Mouse (Mus musculus): ENCODE results near the gene Arhgef38. TPM values are rescaled to one million over a fixed set of nuclear protein-coding genes. Genes with fewer than 3 reads are reported as not detected.

The Arhgef38 gene
- under 1 TPM in 1 of 2 experiments, not detected in 1; 0.12 TPM for polyA plus RNA-seq (2017; shearing (Covaris generic))

GRCm38 (mm10) chr3:133234821-133235295 is at the start of gene Arhgef38:
Gene Arhgef38, minus strand, starts transcription at chr3:133234949.

GRCm38 (mm10) chr3:133091664-133092273 is 143.0 kb downstream of the Arhgef38 start, which contains the start of the genes Ints12 and Gstcd:
Gene Ints12, plus strand, starts transcription at chr3:133091840.
Gene Gstcd, minus strand, starts transcription at chr3:133092033.

Other genes starting within 250 kb of the Arhgef38 start
- gene Ints12, start 143.1 kb downstream of the Arhgef38 start, polyA plus RNA-seq (2017; shearing (Covaris generic)) = 10 to 100 TPM; 21.0 to 25.1 TPM
- 1 to 10 TPM; 3.3 to 4.4 TPM for gene Gstcd, start 142.9 kb downstream of the Arhgef38 start, polyA plus RNA-seq (2017; shearing (Covaris generic))
- gene Ppa2, start 75.2 kb upstream of the Arhgef38 start, polyA plus RNA-seq (2017; shearing (Covaris generic)) = 10 to 100 TPM; 45.1 to 61.1 TPM